Mouse (Mus musculus) cortical plate, adult 2 months (tissue): ENCODE results near the gene Smpd2.

Experiments
- CTCF ChIP-seq: fragments of 200-500 bp; IDR thresholded peaks from 2 replicates; pipeline ENCODE4 v1.5.1; 2011; ENCODE audit warnings: mild to moderate bottlenecking, control low read depth, low read length; ENCODE audit not compliant: insufficient read depth; ENCODE audit errors: extremely low read depth
- POLR2A ChIP-seq: fragments of 200-500 bp; IDR thresholded peaks from 2 replicates; pipeline ENCODE4 v1.6.1; 2011; ENCODE audit warnings: mild to moderate bottlenecking, low read length, control low read depth; ENCODE audit not compliant: insufficient read depth; ENCODE audit errors: extremely low read depth

DNA sequence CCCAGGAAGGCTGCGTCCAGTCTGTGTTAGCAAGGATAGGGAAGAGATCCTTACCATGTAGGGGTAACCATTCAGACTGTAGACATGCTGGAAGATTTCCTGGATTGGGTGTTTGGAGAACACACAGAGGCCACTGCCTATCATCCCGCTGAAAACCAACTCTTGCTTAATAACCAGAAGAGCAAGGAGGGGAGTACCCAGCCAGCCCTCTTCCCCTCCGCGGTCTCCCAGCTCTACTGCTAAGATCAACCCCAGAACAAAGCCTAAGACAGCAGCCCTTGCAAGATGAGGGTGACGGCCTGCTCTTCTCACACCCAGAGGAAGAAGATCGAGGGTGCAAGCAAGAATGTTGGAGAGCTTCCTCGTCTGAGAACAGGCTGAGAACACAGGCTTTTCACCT, 1.3 kb downstream of the Smpd2 start:
- TF ChIP-seq POLR2A (no peak), CTCF (no peak)
